Mouse (Mus musculus) embryonic fibroblast, embryonic 13.5 days (primary cell): ENCODE results near the gene Asb18.

Experiments used
- CTCF ChIP-seq: IDR thresholded peaks from 2 replicates; pipeline ENCODE4 v1.5.1; 2011; ENCODE audit warnings: mild to moderate bottlenecking, control low read depth, low read length, moderate library complexity, borderline replicate concordance; ENCODE audit not compliant: insufficient read depth
- POLR2A ChIP-seq: IDR thresholded peaks from 2 replicates; pipeline ENCODE4 v1.6.1; 2011; ENCODE audit warnings: low read depth, mild to moderate bottlenecking, control low read depth, low read length, moderate library complexity

DNA sequence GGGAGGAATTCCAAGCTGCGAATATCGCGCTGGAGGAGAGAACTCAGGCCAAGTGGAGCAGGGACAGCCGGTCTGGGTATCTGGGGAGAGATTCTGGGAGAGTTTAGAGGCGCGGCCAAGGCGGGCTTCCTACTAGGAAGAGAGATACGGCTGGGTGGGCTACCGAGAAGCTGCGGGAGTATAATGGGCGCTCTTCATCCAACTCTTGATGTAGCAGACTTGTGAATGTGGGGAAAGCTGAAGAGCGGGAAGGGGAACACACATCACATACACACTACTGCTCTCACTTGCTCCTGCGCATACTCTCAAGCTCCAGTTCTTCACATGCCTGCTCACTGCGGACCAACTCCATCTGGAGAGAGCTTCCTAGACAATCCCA lies 90.8 kb downstream of the Asb18 start:
- TF ChIP-seq CTCF, result no peak
- TF ChIP-seq POLR2A, result no peak
